Mouse (Mus musculus) ES-E14 (cell line): ENCODE data around the gene Lyrm1. TPM values are rescaled to one million over a fixed set of nuclear protein-coding genes. Genes with fewer than 3 reads are reported as not detected.

Source experiments
- DNase-seq: peaks from one replicate; pipeline ENCODE4 v3.0.0-alpha.2; 2013; ENCODE audit warnings: low read depth, low spot score
- H3K27ac ChIP-seq: 2 replicates; pipeline ENCODE4 v1.5.1; 2012; ENCODE audit warnings: low read depth, mild to moderate bottlenecking, low read length, moderate library complexity, mixed read lengths; ENCODE audit not compliant: poor library complexity, insufficient read depth, severe bottlenecking
- H3K36me3 ChIP-seq: 2 replicates; pipeline ENCODE4 v1.6.1; 2012; ENCODE audit warnings: mild to moderate bottlenecking, low read length, moderate library complexity, mixed read lengths; ENCODE audit not compliant: control insufficient read depth, poor library complexity, insufficient read depth, severe bottlenecking
- H3K4me1 ChIP-seq, 2 experiments: fragments of 150-350 bp in 1 of 2; sonication (generic) in 1 of 2; 2 replicates each; pipeline ENCODE4 v1.6.1; 2012; ENCODE audit warnings: low read length in 2 of 2, mild to moderate bottlenecking in 1 of 2, mixed read lengths in 1 of 2; ENCODE audit not compliant: control insufficient read depth in 2 of 2, insufficient read depth in 2 of 2, poor library complexity in 1 of 2
- H3K4me3 ChIP-seq, 2 experiments: fragments of 150-350 bp in 1 of 2; sonication (generic) in 1 of 2; 2 replicates each; pipeline ENCODE4 v1.5.1; 2012; ENCODE audit warnings: low read length in 2 of 2, low read depth in 1 of 2, mild to moderate bottlenecking in 1 of 2, mixed read lengths in 1 of 2; ENCODE audit not compliant: insufficient read depth in 1 of 2, poor library complexity in 1 of 2, severe bottlenecking in 1 of 2
- H3K9ac ChIP-seq: 2 replicates; pipeline ENCODE4 v1.6.1; 2012; ENCODE audit warnings: low read depth, mild to moderate bottlenecking, low read length, mixed read lengths; ENCODE audit not compliant: poor library complexity, insufficient read depth, severe bottlenecking
- H3K9me3 ChIP-seq: fragments of 150-350 bp; sonication (generic); 2 replicates; pipeline ENCODE4 v1.6.1; 2012; ENCODE audit warnings: low read depth, mild to moderate bottlenecking, low read length; ENCODE audit not compliant: control insufficient read depth, insufficient read depth
- CHD2 ChIP-seq: IDR thresholded peaks from 2 replicates; pipeline ENCODE4 v1.6.1; 2014; ENCODE audit warnings: mild to moderate bottlenecking, low read depth, low read length, inconsistent platforms
- HCFC1 ChIP-seq: IDR thresholded peaks from 2 replicates; pipeline ENCODE4 v1.6.1; 2012; ENCODE audit warnings: low read length, inconsistent platforms, borderline replicate concordance; ENCODE audit not compliant: insufficient read depth
- MAFK ChIP-seq: IDR thresholded peaks from 2 replicates; pipeline ENCODE4 v1.6.1; 2014; ENCODE audit warnings: mild to moderate bottlenecking, low read depth, low read length, inconsistent platforms; ENCODE audit not compliant: insufficient read depth
- ZC3H11A ChIP-seq: IDR thresholded peaks from 2 replicates; pipeline ENCODE4 v1.6.1; 2012; ENCODE audit warnings: low read depth, mild to moderate bottlenecking, inconsistent platforms, low read length, borderline replicate concordance
- ZNF384 ChIP-seq: IDR thresholded peaks from 2 replicates; pipeline ENCODE4 v1.6.1; 2012; ENCODE audit warnings: low read depth, low read length, inconsistent platforms
- in situ Hi-C, 2 experiments: fragments of 600-800 bp; cut with MboI; formaldehyde crosslinking; loops; one replicate each; pipeline ENCODE4 v1.15.1; 2025; ENCODE audit warnings: low sequenced_read_pairs in 2 of 2, inconsistent platforms in 1 of 2; ENCODE audit not compliant: unreplicated experiment in 2 of 2
- total RNA-seq: library from RNA; depleted of rRNA; stranded (reverse); fragments of 300-350 nt; gene quantifications from 2 replicates; pipeline ENCODE4 v1.2.3, GENCODE M21; 2012

Lyrm1 gene
- total RNA-seq, 1 experiment, result 3.8 TPM

DNA sequence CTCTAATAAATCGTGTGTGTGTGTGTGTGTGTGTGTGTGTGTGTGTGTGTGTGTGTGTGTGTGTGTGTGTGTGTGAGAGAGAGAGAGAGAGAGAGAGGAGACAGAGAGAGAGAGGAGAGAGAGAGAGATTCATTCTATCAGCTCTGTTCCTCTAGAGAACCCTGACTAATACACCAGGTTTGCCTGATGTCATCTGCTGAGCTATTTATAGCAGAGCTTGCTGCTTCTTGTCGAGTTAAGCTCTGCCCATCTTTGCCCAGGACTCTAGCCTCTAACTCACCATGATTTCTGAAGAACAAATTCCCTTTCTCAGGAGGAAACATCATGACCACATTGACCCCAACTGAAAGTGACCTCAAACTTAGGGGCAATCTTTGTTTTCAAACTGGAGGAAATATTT, 24.8 kb downstream of the Lyrm1 start:
- TF ChIP-seq HCFC1 (no peak), ZC3H11A (no peak), CHD2 (no peak), MAFK (no peak), ZNF384 (no peak)
- H3K36me3 ChIP-seq, result no peaks in the 10 kb centered on the region
- no peak overlapping the region for H3K4me3 ChIP-seq
- H3K27ac ChIP-seq, result no peak overlapping the region
- in situ Hi-C loops, result no loop called here
- H3K9me3 ChIP-seq, result no peaks in the 10 kb centered on the region
- no peak for DNase-seq
- H3K4me1 ChIP-seq, result no peaks in the 10 kb centered on the region
- H3K9ac ChIP-seq, result no peak overlapping the region

DNA sequence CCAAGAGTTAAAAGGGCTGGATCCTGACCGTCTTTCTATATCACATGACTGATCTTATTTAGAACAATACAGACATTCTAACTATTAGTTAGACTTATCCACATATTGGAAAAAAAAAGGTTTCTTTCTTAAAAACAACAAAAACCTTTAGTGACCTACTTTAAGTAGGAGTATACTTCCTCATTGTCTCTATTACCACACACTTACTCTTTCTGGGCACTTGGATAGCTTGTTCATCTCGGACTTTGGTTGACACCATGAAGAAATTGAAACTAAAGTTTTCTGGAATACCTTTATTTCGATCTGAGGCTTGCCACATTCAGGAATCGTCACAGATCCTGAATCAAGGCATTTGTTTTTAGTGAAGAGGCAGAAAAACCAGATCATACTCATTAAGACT, 25.4 kb downstream of the Lyrm1 start:
- in situ Hi-C loops, result no loop called here
- DNase-seq, result no peak
- H3K9me3 ChIP-seq, result no peaks in the 10 kb centered on the region
- H3K27ac ChIP-seq, result no peak overlapping the region
- H3K4me3 ChIP-seq, result no peak overlapping the region
- no peaks in the 10 kb centered on the region for H3K4me1 ChIP-seq
- no peaks in the 10 kb centered on the region for H3K36me3 ChIP-seq
- no peak overlapping the region for H3K9ac ChIP-seq
- TF ChIP-seq ZC3H11A (no peak), ZNF384 (no peak), MAFK (no peak), CHD2 (no peak), HCFC1 (no peak)

DNA sequence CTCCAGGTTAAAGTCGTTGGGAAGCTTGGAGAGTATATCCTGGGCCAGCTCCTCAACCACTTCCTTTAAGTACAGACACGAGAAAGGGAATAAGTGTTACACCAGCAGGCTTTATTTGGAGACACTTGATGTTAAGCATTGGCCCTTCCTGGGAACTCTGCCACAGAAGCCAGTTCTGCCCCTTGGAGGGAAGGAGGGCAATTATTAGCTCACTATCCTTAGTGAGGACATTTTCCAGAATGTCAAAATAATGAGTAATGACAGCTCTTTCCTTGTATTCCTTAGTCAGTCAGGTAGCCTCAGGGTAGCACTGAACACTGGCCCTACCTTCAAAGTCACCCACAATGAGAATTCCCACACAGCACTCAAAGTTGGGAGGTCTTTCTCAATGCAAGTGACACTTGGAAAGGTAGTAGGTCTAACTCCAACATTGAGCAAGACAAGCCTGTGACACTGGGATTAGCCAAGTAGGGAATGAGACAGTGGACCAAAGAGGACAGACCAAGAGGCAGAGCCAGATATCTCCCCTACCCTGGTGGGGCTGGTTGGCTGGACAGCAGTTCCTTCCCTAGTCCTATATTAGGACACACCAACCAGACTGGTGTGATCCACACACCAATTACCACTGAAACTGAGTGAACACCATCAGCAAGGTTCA, 33.3 kb downstream of the Lyrm1 start:
- in situ Hi-C loops, result no loop called here
- TF ChIP-seq HCFC1 (no peak), MAFK (no peak), ZC3H11A (no peak), ZNF384 (no peak), CHD2 (no peak)

DNA sequence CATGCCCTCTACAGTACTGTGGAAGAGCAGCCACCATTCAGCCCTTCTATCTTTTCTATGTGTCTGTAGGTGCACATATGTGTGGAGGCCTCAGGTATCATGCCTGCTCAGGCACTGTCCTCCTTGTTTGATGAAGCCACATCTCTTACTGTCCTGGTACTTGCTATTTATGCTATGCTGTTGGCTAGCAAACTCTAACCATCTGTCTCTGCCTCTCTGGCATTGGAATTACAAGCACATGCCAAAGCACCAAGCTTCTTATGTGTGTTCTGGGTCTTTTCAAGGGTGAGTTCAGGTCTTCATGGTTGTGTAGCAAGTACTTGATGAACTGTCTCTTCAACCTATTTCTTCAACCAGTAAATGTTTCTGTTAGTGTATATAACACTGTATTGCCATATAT, 40.7 kb downstream of the Lyrm1 start:
- Histone ChIP-seq H3K4me3 (no peak overlapping the region), H3K27ac (no peak overlapping the region), H3K4me1 (peaks cover 0 to 3% of the 10 kb centered on the region in 2 experiments; a peak in 2 of 4 replicates), H3K9ac (no peak overlapping the region), H3K9me3 (no peaks in the 10 kb centered on the region), H3K36me3 (no peaks in the 10 kb centered on the region)
- DNase-seq, result no peak
- in situ Hi-C loops, result no loop called here
- no peak for TF ChIP-seq ZC3H11A
- TF ChIP-seq CHD2, result no peak
- TF ChIP-seq MAFK, result no peak
- no peak for TF ChIP-seq ZNF384

More for the DNA sequence above, 33.3 kb downstream of the Lyrm1 start:
- Histone ChIP-seq H3K4me1 (no peaks in the 10 kb centered on the region), H3K9ac (no peak overlapping the region), H3K9me3 (no peaks in the 10 kb centered on the region), H3K4me3 (no peak overlapping the region), H3K27ac (no peak overlapping the region), H3K36me3 (no peaks in the 10 kb centered on the region)
- no peak for DNase-seq

DNA sequence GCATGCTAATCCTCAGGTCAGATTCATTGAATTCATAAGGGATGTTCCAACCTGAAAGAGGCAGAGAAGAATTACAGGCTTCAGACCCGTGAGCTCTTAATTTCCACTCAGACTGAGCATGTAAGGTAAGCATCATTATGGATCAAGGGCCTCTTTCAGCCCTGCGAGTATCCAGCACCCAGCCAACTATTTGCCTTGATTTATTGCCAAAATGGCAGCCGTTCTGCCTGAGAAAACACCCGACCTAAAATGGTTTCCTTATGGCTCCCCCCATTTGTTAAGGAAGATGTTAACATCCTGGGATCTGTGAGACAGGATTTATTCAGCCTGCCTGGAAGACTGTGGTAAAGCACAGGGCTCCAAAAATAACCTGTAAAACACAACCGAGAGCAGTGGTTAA, 41.4 kb downstream of the Lyrm1 start:
- no peak overlapping the region for H3K27ac ChIP-seq
- TF ChIP-seq ZNF384, result no peak
- TF ChIP-seq ZC3H11A, result no peak
- no peaks in the 10 kb centered on the region for H3K36me3 ChIP-seq
- DNase-seq, result no peak
- no peaks in the 10 kb centered on the region for H3K9me3 ChIP-seq
- peaks cover 1 to 3% of the 10 kb centered on the region in 2 experiments; a peak in 2 of 4 replicates for H3K4me1 ChIP-seq
- in situ Hi-C loops, result no loop called here
- no peak overlapping the region for H3K4me3 ChIP-seq
- no peak overlapping the region for H3K9ac ChIP-seq
